13 mouse cellular contexts compared by ENCODE assay signal in the genomic region with DNA sequence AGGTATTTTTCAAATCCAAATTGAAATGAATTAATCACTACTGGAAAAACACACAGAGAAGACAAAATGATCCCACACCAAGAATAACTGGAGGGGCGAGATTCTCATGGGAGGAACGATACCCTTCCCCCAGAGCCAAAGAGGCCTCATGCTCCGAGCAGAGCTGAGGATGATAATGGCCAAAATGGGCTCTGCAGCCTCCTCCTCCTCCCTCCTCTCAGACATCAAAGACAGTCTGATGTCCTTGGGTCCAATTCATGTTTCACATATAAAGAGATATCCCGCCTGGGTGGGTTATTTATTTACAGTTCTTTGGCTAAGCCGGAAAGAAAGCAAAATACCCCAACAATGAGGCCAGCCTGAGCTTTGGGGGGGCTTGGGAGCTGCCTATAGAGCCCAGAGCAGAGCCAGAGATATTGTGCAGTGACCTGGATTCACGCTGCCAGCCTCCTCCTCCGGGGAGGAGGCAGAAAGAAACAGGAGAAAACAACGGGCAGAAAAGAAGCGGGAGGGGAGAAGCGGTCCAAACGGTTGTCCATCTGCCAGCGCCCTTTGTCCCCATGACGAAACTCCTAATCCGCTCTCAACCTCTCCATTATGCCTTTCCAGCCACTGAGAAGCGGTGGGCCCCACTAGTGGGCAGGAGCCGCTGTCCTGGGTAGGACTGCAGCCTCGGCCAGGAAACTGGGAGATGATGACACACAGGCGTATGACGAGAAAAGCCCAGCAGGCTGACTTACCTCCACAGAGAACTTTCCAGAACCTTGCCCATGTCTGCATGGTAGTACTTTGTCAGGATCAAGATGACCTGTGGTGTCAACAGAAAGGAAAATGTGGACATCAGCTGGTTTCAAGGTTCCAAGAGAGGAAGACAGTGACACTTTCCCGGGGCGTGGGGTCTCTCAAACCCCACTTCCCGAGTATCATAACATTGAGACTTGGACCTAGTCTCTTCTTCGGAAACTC. TPM values are rescaled to one million over a fixed set of nuclear protein-coding genes. Genes with fewer than 3 reads are reported as not detected.
DNase-seq lines count a peak whose midpoint lies in the region; ATAC-seq and TF ChIP-seq lines count a peak whose summit lies in the region.
"Had no signal": no experiment of that assay in that cellular context is flagged by ENCODE, and none has a peak within 500 bp of the region (broad histone marks: within the 10 kb centered on the region; RNA-seq: fewer than 3 reads in every experiment).

No protein-coding gene starts in this region.

- no peak overlapping the region for H3K4me3 ChIP-seq in liver, adult 2 months (ENCODE audit: insufficient read depth, low read depth, low read length)
- H3K4me3 ChIP-seq in liver, embryonic 11.5 days (ENCODE audit: low read depth, low read length): no peak overlapping the region
- H3K4me3 ChIP-seq in forebrain, embryonic 10.5 days: no peak overlapping the region; the same call in 1 of the 2 replicates
- no peak overlapping the region for H3K4me3 ChIP-seq in hindbrain, postnatal 0 days (ENCODE audit: low read length)
- no peak overlapping the region for H3K4me3 ChIP-seq in intestine, embryonic 16.5 days (ENCODE audit: low read length)
- H3K4me3 ChIP-seq: heart, embryonic 12.5 days had no signal

- no peak for ATAC-seq in liver, embryonic 11.5 days (replicated peaks; ENCODE audit: low FRiP score)
- ATAC-seq in hindbrain, postnatal 0 days: peak; percentile 64
- no peak for ATAC-seq in intestine, embryonic 16.5 days

- H3K36me3 ChIP-seq in liver, adult 2 months (ENCODE audit: control insufficient read depth, insufficient read depth, low read length): no peaks in the 10 kb centered on the region
- H3K36me3 ChIP-seq in liver, embryonic 11.5 days (ENCODE audit: control insufficient read depth, insufficient read depth, low read length): no peaks in the 10 kb centered on the region
- H3K36me3 ChIP-seq in forebrain, embryonic 10.5 days (replicated peaks): no peaks in the 10 kb centered on the region
- H3K36me3 ChIP-seq in hindbrain, postnatal 0 days (ENCODE audit: insufficient read depth, low read length): no peaks in the 10 kb centered on the region
- H3K36me3 ChIP-seq in intestine, embryonic 16.5 days (ENCODE audit: control insufficient read depth, insufficient read depth, low read length): no peaks in the 10 kb centered on the region
- H3K36me3 ChIP-seq: heart, embryonic 12.5 days had no signal

- peak; percentile 52 for DNase-seq in liver, adult 2 months (ENCODE audit: extremely low read depth, low read depth, low spot score)
- no peak for DNase-seq in liver, embryonic 11.5 days (ENCODE audit: low spot score)
- DNase-seq in forebrain, embryonic 10.5 days (ENCODE audit: extremely low spot score, low spot score): peak; percentile 37
- peak; percentile 58 for DNase-seq in hindbrain, postnatal 0 days (ENCODE audit: low spot score)
- DNase-seq in retina, adult 2 months (ENCODE audit: low read depth, low spot score): peak; percentile 15
- no peak for DNase-seq in layer of hippocampus, adult 9-10 months (ENCODE audit: low spot score)
- no peak for DNase-seq in frontal cortex, postnatal 10 days (ENCODE audit: low spot score in 2 of 2)
- DNase-seq: cerebellum, adult 9-11 months; lung, postnatal 14 days had no signal

- H3K9me3 ChIP-seq in liver, embryonic 11.5 days (ENCODE audit: control insufficient read depth, low read length): no peaks in the 10 kb centered on the region
- no peaks in the 10 kb centered on the region for H3K9me3 ChIP-seq in forebrain, embryonic 10.5 days
- no peaks in the 10 kb centered on the region for H3K9me3 ChIP-seq in hindbrain, postnatal 0 days (ENCODE audit: low read length)
- H3K9me3 ChIP-seq in intestine, embryonic 16.5 days (ENCODE audit: control insufficient read depth, low read length): no peaks in the 10 kb centered on the region
- H3K9me3 ChIP-seq: heart, embryonic 12.5 days had no signal

- no peak overlapping the region for H3K27ac ChIP-seq in liver, adult 2 months (replicated peaks; ENCODE audit: insufficient read depth, low read depth, low read length)
- no peak overlapping the region for H3K27ac ChIP-seq in liver, embryonic 11.5 days (ENCODE audit: low read depth, low read length)
- H3K27ac ChIP-seq in forebrain, embryonic 10.5 days: peak overlapping the region; percentile 79
- peak overlapping the region; percentile 15; the same call in 1 of the 2 replicates for H3K27ac ChIP-seq in hindbrain, postnatal 0 days
- no peak overlapping the region for H3K27ac ChIP-seq in intestine, embryonic 16.5 days (ENCODE audit: low read length)
- H3K27ac ChIP-seq: kidney, postnatal 0 days had no signal

- no peaks in the 10 kb centered on the region for H3K79me2 ChIP-seq in liver, adult 2 months (ENCODE audit: control insufficient read depth, insufficient read depth, low read length)

- H3K9ac ChIP-seq in liver, adult 2 months (ENCODE audit: low read depth, low read length): no peak overlapping the region
- H3K9ac ChIP-seq in liver, embryonic 11.5 days (ENCODE audit: low read depth, low read length): no peak overlapping the region
- no peak overlapping the region for H3K9ac ChIP-seq in hindbrain, postnatal 0 days (replicated peaks; ENCODE audit: low read length)
- no peak overlapping the region for H3K9ac ChIP-seq in intestine, embryonic 16.5 days (ENCODE audit: low read depth, low read length)
- H3K9ac ChIP-seq: heart, embryonic 12.5 days had no signal

- no peaks in the 10 kb centered on the region for H3K27me3 ChIP-seq in liver, adult 2 months (ENCODE audit: control insufficient read depth, insufficient read depth, low read length)
- H3K27me3 ChIP-seq in liver, embryonic 11.5 days (replicated peaks; ENCODE audit: control insufficient read depth, insufficient read depth, low read length): no peaks in the 10 kb centered on the region
- peaks cover 12% of the 10 kb centered on the region for H3K27me3 ChIP-seq in forebrain, embryonic 10.5 days (ENCODE audit: poor library complexity, severe bottlenecking)
- no peaks in the 10 kb centered on the region for H3K27me3 ChIP-seq in hindbrain, postnatal 0 days (ENCODE audit: insufficient read depth, low read length)
- no peaks in the 10 kb centered on the region for H3K27me3 ChIP-seq in intestine, embryonic 16.5 days (replicated peaks; ENCODE audit: control insufficient read depth, insufficient read depth, low read length)
- H3K27me3 ChIP-seq: heart, embryonic 12.5 days had no signal

- 46% methylated on average over 23 of the region's 23 CpGs for WGBS in liver, adult 2 months
- 75% methylated on average over 23 of the region's 23 CpGs for WGBS in liver, embryonic 11.5 days
- WGBS in forebrain, embryonic 10.5 days: 54% methylated on average over 23 of the region's 23 CpGs
- WGBS in hindbrain, postnatal 0 days: 38% methylated on average over 23 of the region's 23 CpGs
- 72% methylated on average over 23 of the region's 23 CpGs for WGBS in intestine, embryonic 16.5 days

- H3K4me1 ChIP-seq in liver, adult 2 months (ENCODE audit: control insufficient read depth, insufficient read depth, low read length): no peaks in the 10 kb centered on the region
- H3K4me1 ChIP-seq in liver, embryonic 11.5 days (replicated peaks; ENCODE audit: control insufficient read depth, insufficient read depth, low read length): no peaks in the 10 kb centered on the region; the same call in 1 of the 2 replicates
- H3K4me1 ChIP-seq in forebrain, embryonic 10.5 days: peaks cover 65% of the 10 kb centered on the region
- H3K4me1 ChIP-seq in hindbrain, postnatal 0 days (ENCODE audit: insufficient read depth, low read length): peaks cover 13% of the 10 kb centered on the region
- H3K4me1 ChIP-seq in intestine, embryonic 16.5 days (ENCODE audit: control insufficient read depth, insufficient read depth, low read length): no peaks in the 10 kb centered on the region; the same call in 1 of the 2 replicates

- TF ChIP-seq POLR2A in liver, adult 2 months (IDR thresholded peaks at IDR 0.05; ENCODE audit: extremely low read depth, insufficient read depth, low read length): no peak

- TF ChIP-seq CTCF in liver, adult 2 months (IDR thresholded peaks at IDR 0.05; ENCODE audit: low read depth, low read length): no peak
- peak; percentile 7; the same call in 1 of the 2 replicates for TF ChIP-seq CTCF in hindbrain, postnatal 0 days (IDR thresholded peaks at IDR 0.05; ENCODE audit: low read depth)

- H3K4me2 ChIP-seq in liver, embryonic 11.5 days: no peak overlapping the region
- H3K4me2 ChIP-seq in hindbrain, postnatal 0 days (ENCODE audit: low read depth, low read length): no peak overlapping the region
- H3K4me2 ChIP-seq in intestine, embryonic 16.5 days (ENCODE audit: low read depth, low read length): no peak overlapping the region
- H3K4me2 ChIP-seq: heart, embryonic 12.5 days had no signal

RNA-seq across cellular contexts. Expression of gene Psapl1, which starts 24.9 kb away (rescaled TPM):
- total RNA-seq in liver, adult 2 months (2014; rRNA removed): not detected in 2 replicates
- not detected in 2 replicates for polyA plus RNA-seq in liver, adult 2 months (2012; rRNA removed)
- polyA plus RNA-seq in liver, embryonic 11.5 days (2014; fragmentation: Nextera tagmentation; extraction: Ambion mirVana): 0.07 TPM in 1 of 2 replicates, not detected in the other
- 0.10 TPM in 1 of 2 replicates, not detected in the other for polyA plus RNA-seq in forebrain, embryonic 10.5 days (2016; fragmentation: Nextera tagmentation; extraction: Ambion mirVana)
- not detected in 2 replicates for total RNA-seq in hindbrain, postnatal 0 days (2014; rRNA removed)
- polyA plus RNA-seq in hindbrain, postnatal 0 days (2015; fragmentation: Nextera tagmentation; extraction: Ambion mirVana): not detected in 2 replicates
- 0.16 TPM in 1 of 2 replicates, not detected in the other for polyA plus RNA-seq in intestine, embryonic 16.5 days (2015; fragmentation: Nextera tagmentation; extraction: Ambion mirVana)
- polyA plus RNA-seq: heart, embryonic 12.5 days; neural tube, embryonic 14.5 days had no signal

Comparison
In these comparisons a context has a peak if more than half of its experiments do, and no peak if none do; other contexts are left out.
1. DNase-seq: peak in liver, adult 2 months (single experiment), forebrain, embryonic 10.5 days (single experiment), hindbrain, postnatal 0 days (single experiment) and retina, adult 2 months (single experiment); none in liver, embryonic 11.5 days (single experiment), layer of hippocampus, adult 9-10 months (single experiment) and frontal cortex, postnatal 10 days (0 of 2).
2. H3K27ac ChIP-seq: peak in forebrain, embryonic 10.5 days (single experiment) and hindbrain, postnatal 0 days (single experiment); none in liver, adult 2 months (single experiment), liver, embryonic 11.5 days (single experiment) and intestine, embryonic 16.5 days (single experiment).